ENCODE assay signal across 8 mouse cellular contexts in genomic region chr14:27335331-27336207, GRCm38 (mm10).
DNase-seq lines count a peak whose midpoint lies in the region; ATAC-seq lines count a peak whose summit lies in the region.

No protein-coding gene starts in this region.

- H3K4me2 ChIP-seq in hindbrain, embryonic 15.5 days: peak overlapping the region; percentile 93

- H3K9ac ChIP-seq in hindbrain, embryonic 15.5 days: peak overlapping the region; percentile 55

- H3K4me3 ChIP-seq in hindbrain, embryonic 15.5 days: peak overlapping the region; percentile 56

- 3% methylated on average over 37 of the region's 37 CpGs for WGBS in hindbrain, embryonic 15.5 days

- ATAC-seq in hindbrain, embryonic 15.5 days (ENCODE audit: low FRiP score, low read depth): peak; percentile 95

- peaks cover 18% of the 10 kb centered on the region for H3K27me3 ChIP-seq in hindbrain, embryonic 15.5 days

- peaks cover 29% of the 10 kb centered on the region for H3K4me1 ChIP-seq in hindbrain, embryonic 15.5 days (replicated peaks)

- peak; percentile 96 for DNase-seq in ZHBTc4 (ENCODE audit: low read depth, low spot score)
- peak; percentile 50 to 56 for DNase-seq in cerebellum, postnatal 4 days (ENCODE audit: low spot score in 2 of 2)
- peak; percentile 85 for DNase-seq in gastrocnemius, adult 18-20 months (ENCODE audit: low spot score)
- DNase-seq in layer of hippocampus, postnatal 36 days: peak; percentile 82 to 83
- DNase-seq in lung, postnatal 14 days: peak; percentile 86
- DNase-seq in ovary, postnatal 36 days (ENCODE audit: low spot score): peak; percentile 88
- DNase-seq in thymus, postnatal 10 days (ENCODE audit: low spot score in 2 of 2): peak; percentile 90 to 94

- no peak overlapping the region for H3K27ac ChIP-seq in hindbrain, embryonic 15.5 days (replicated peaks)

- H3K36me3 ChIP-seq in hindbrain, embryonic 15.5 days: no peaks in the 10 kb centered on the region

- H3K9me3 ChIP-seq in hindbrain, embryonic 15.5 days: no peaks in the 10 kb centered on the region
